Mouse (Mus musculus): ENCODE measurements around the gene Hist2h2ac.

- TF ChIP-seq GATA1 (IDR thresholded peaks at IDR 0.05; ENCODE audit: low read length) (no peak), TAL1 (IDR thresholded peaks at IDR 0.05; ENCODE audit: low read length) (no peak)
Observed at GRCm38 (mm10) chr3:96179531-96179930, 41.1 kb downstream of the Hist2h2ac start.
